Mouse (Mus musculus) heart, postnatal 0 days (tissue): ENCODE measurements around the gene Zfp664.

ENCODE experiments used
- CTCF ChIP-seq: IDR thresholded peaks from 2 replicates; pipeline ENCODE4 v1.5.1; 2016; ENCODE audit warnings: antibody characterized with exemption, control low read depth, low read depth
- EP300 ChIP-seq: IDR thresholded peaks from 2 replicates; pipeline ENCODE4 v1.6.1; 2016; ENCODE audit warnings: antibody characterized with exemption, low read depth

GRCm38 (mm10) chr5:124873890-124874601, 11.6 kb downstream of the Zfp664 start:
- TF ChIP-seq CTCF: no peak
- TF ChIP-seq EP300: no peak
